Mouse (Mus musculus): ENCODE data around the gene Kcnh7. TPM values are rescaled to one million over a fixed set of nuclear protein-coding genes. Genes with fewer than 3 reads are reported as not detected.

The Kcnh7 gene
- polyA plus RNA-seq, 1 experiment: not detected

GRCm38 (mm10) chr2:62806931-62807330 is 377.2 kb downstream of the Kcnh7 start:
- Histone ChIP-seq H3K9ac (ENCODE audit: low read depth, poor library complexity, severe bottlenecking) (no peak overlapping the region), H3K27ac (ENCODE audit: insufficient read depth, low read length) (no peak overlapping the region), H3K27me3 (ENCODE audit: control insufficient read depth, insufficient read depth, low read length, poor library complexity, severe bottlenecking) (no peaks in the 10 kb centered on the region), H3K4me3 (ENCODE audit: low read depth, low read length) (no peak overlapping the region), H3K4me1 (ENCODE audit: control insufficient read depth, insufficient read depth, low read length) (no peaks in the 10 kb centered on the region), H3K9me3 (replicated peaks; ENCODE audit: control insufficient read depth, insufficient read depth, low read length, poor library complexity, severe bottlenecking) (no peaks in the 10 kb centered on the region), H3K36me3 (ENCODE audit: control insufficient read depth, insufficient read depth, low read length, poor library complexity, severe bottlenecking) (no peaks in the 10 kb centered on the region)
- no peak for TF ChIP-seq CTCF (IDR thresholded peaks at IDR 0.05; ENCODE audit: low read depth, low read length)
- no peak for TF ChIP-seq EP300 (IDR thresholded peaks at IDR 0.05; ENCODE audit: insufficient read depth, low read depth, low read length)
- TF ChIP-seq POLR2A (IDR thresholded peaks at IDR 0.05; ENCODE audit: insufficient read depth, low read length): no peak

- Histone ChIP-seq H3K4me3 (ENCODE audit: low read depth, low read length) (no peak overlapping the region), H3K9ac (ENCODE audit: low read depth, poor library complexity, severe bottlenecking) (no peak overlapping the region)
- TF ChIP-seq CTCF (IDR thresholded peaks at IDR 0.05; ENCODE audit: low read depth, low read length) (no peak), POLR2A (IDR thresholded peaks at IDR 0.05; ENCODE audit: insufficient read depth, low read length) (no peak)
Measured at GRCm38 (mm10) chr2:62804030-62804429, 380.1 kb downstream of the Kcnh7 start.

GRCm38 (mm10) chr2:62784460-62785038 is 399.5 kb downstream of the Kcnh7 start:
- Histone ChIP-seq H3K4me3 (ENCODE audit: low read depth, low read length) (no peak overlapping the region), H3K4me1 (ENCODE audit: control insufficient read depth, insufficient read depth, low read length) (no peaks in the 10 kb centered on the region)
- TF ChIP-seq EP300 (IDR thresholded peaks at IDR 0.05; ENCODE audit: insufficient read depth, low read depth, low read length): no peak
- TF ChIP-seq CTCF (IDR thresholded peaks at IDR 0.05; ENCODE audit: low read depth, low read length): no peak
- TF ChIP-seq POLR2A (IDR thresholded peaks at IDR 0.05; ENCODE audit: insufficient read depth, low read length): no peak

More at GRCm38 (mm10) chr2:62804030-62804429, 380.1 kb downstream of the Kcnh7 start:
- Histone ChIP-seq H3K36me3 (ENCODE audit: control insufficient read depth, insufficient read depth, low read length, poor library complexity, severe bottlenecking) (no peaks in the 10 kb centered on the region), H3K27me3 (ENCODE audit: control insufficient read depth, insufficient read depth, low read length, poor library complexity, severe bottlenecking) (no peaks in the 10 kb centered on the region), H3K9me3 (replicated peaks; ENCODE audit: control insufficient read depth, insufficient read depth, low read length, poor library complexity, severe bottlenecking) (no peaks in the 10 kb centered on the region), H3K4me1 (ENCODE audit: control insufficient read depth, insufficient read depth, low read length) (no peaks in the 10 kb centered on the region), H3K27ac (ENCODE audit: insufficient read depth, low read length) (no peak overlapping the region)

GRCm38 (mm10) chr2:62746256-62746655 is 437.8 kb downstream of the Kcnh7 start:
- no peak overlapping the region for H3K9ac ChIP-seq (ENCODE audit: low read depth, poor library complexity, severe bottlenecking)
- H3K4me3 ChIP-seq (ENCODE audit: low read depth, low read length): no peak overlapping the region
- H3K4me1 ChIP-seq (ENCODE audit: control insufficient read depth, insufficient read depth, low read length): no peaks in the 10 kb centered on the region
- H3K9me3 ChIP-seq (replicated peaks; ENCODE audit: control insufficient read depth, insufficient read depth, low read length, poor library complexity, severe bottlenecking): no peaks in the 10 kb centered on the region
- H3K36me3 ChIP-seq (ENCODE audit: control insufficient read depth, insufficient read depth, low read length, poor library complexity, severe bottlenecking): no peaks in the 10 kb centered on the region
- TF ChIP-seq CTCF (IDR thresholded peaks at IDR 0.05; ENCODE audit: low read depth, low read length): no peak
- no peak for TF ChIP-seq EP300 (IDR thresholded peaks at IDR 0.05; ENCODE audit: insufficient read depth, low read depth, low read length)
- no peak for TF ChIP-seq POLR2A (IDR thresholded peaks at IDR 0.05; ENCODE audit: insufficient read depth, low read length)
- H3K27me3 ChIP-seq (ENCODE audit: control insufficient read depth, insufficient read depth, low read length, poor library complexity, severe bottlenecking): no peaks in the 10 kb centered on the region
- no peak overlapping the region for H3K27ac ChIP-seq (ENCODE audit: insufficient read depth, low read length)

More at GRCm38 (mm10) chr2:62784460-62785038, 399.5 kb downstream of the Kcnh7 start:
- H3K9me3 ChIP-seq (replicated peaks; ENCODE audit: control insufficient read depth, insufficient read depth, low read length, poor library complexity, severe bottlenecking): no peaks in the 10 kb centered on the region
- H3K27ac ChIP-seq (ENCODE audit: insufficient read depth, low read length): no peak overlapping the region
- no peaks in the 10 kb centered on the region for H3K27me3 ChIP-seq (ENCODE audit: control insufficient read depth, insufficient read depth, low read length, poor library complexity, severe bottlenecking)
- H3K36me3 ChIP-seq (ENCODE audit: control insufficient read depth, insufficient read depth, low read length, poor library complexity, severe bottlenecking): no peaks in the 10 kb centered on the region
- no peak overlapping the region for H3K9ac ChIP-seq (ENCODE audit: low read depth, poor library complexity, severe bottlenecking)

- Histone ChIP-seq H3K4me3 (ENCODE audit: low read depth, low read length) (no peak overlapping the region), H3K9me3 (replicated peaks; ENCODE audit: control insufficient read depth, insufficient read depth, low read length, poor library complexity, severe bottlenecking) (no peaks in the 10 kb centered on the region), H3K27ac (ENCODE audit: insufficient read depth, low read length) (no peak overlapping the region), H3K36me3 (ENCODE audit: control insufficient read depth, insufficient read depth, low read length, poor library complexity, severe bottlenecking) (no peaks in the 10 kb centered on the region), H3K4me1 (ENCODE audit: control insufficient read depth, insufficient read depth, low read length) (no peaks in the 10 kb centered on the region), H3K27me3 (ENCODE audit: control insufficient read depth, insufficient read depth, low read length, poor library complexity, severe bottlenecking) (no peaks in the 10 kb centered on the region), H3K9ac (ENCODE audit: low read depth, poor library complexity, severe bottlenecking) (no peak overlapping the region)
- TF ChIP-seq POLR2A (IDR thresholded peaks at IDR 0.05; ENCODE audit: insufficient read depth, low read length): no peak
- no peak for TF ChIP-seq EP300 (IDR thresholded peaks at IDR 0.05; ENCODE audit: insufficient read depth, low read depth, low read length)
- no peak for TF ChIP-seq CTCF (IDR thresholded peaks at IDR 0.05; ENCODE audit: low read depth, low read length)
Measured at GRCm38 (mm10) chr2:62743098-62743497, 441.0 kb downstream of the Kcnh7 start.

- no peak overlapping the region for H3K4me3 ChIP-seq (ENCODE audit: low read depth, low read length)
- H3K27me3 ChIP-seq (ENCODE audit: control insufficient read depth, insufficient read depth, low read length, poor library complexity, severe bottlenecking): no peaks in the 10 kb centered on the region
- H3K9ac ChIP-seq (ENCODE audit: low read depth, poor library complexity, severe bottlenecking): no peak overlapping the region
- no peaks in the 10 kb centered on the region for H3K4me1 ChIP-seq (ENCODE audit: control insufficient read depth, insufficient read depth, low read length)
- H3K27ac ChIP-seq (ENCODE audit: insufficient read depth, low read length): no peak overlapping the region
- TF ChIP-seq POLR2A (IDR thresholded peaks at IDR 0.05; ENCODE audit: insufficient read depth, low read length) (no peak), EP300 (IDR thresholded peaks at IDR 0.05; ENCODE audit: insufficient read depth, low read depth, low read length) (no peak), CTCF (IDR thresholded peaks at IDR 0.05; ENCODE audit: low read depth, low read length) (no peak)
- H3K9me3 ChIP-seq (replicated peaks; ENCODE audit: control insufficient read depth, insufficient read depth, low read length, poor library complexity, severe bottlenecking): no peaks in the 10 kb centered on the region
- no peaks in the 10 kb centered on the region for H3K36me3 ChIP-seq (ENCODE audit: control insufficient read depth, insufficient read depth, low read length, poor library complexity, severe bottlenecking)
Measured at GRCm38 (mm10) chr2:62730671-62731070, 453.4 kb downstream of the Kcnh7 start.
